Mouse (Mus musculus) liver, postnatal 0 days (tissue): ENCODE measurements around the gene Emc10.

Source experiments
- CTCF ChIP-seq: sonication (generic); IDR thresholded peaks from 2 replicates; pipeline ENCODE4 v1.5.1; 2016; ENCODE audit warnings: antibody characterized with exemption, low read depth
- EP300 ChIP-seq: IDR thresholded peaks from 2 replicates; pipeline ENCODE4 v1.6.1; 2016; ENCODE audit warnings: antibody characterized with exemption, low read depth, mild to moderate bottlenecking

- TF ChIP-seq CTCF (peak; percentile 83), EP300 (no peak)
Measured at GRCm38 (mm10) chr7:44501563-44502115, 5.3 kb upstream of the Emc10 start.
